Mouse (Mus musculus): Measurements from ENCODE around the gene Large2.

DNA sequence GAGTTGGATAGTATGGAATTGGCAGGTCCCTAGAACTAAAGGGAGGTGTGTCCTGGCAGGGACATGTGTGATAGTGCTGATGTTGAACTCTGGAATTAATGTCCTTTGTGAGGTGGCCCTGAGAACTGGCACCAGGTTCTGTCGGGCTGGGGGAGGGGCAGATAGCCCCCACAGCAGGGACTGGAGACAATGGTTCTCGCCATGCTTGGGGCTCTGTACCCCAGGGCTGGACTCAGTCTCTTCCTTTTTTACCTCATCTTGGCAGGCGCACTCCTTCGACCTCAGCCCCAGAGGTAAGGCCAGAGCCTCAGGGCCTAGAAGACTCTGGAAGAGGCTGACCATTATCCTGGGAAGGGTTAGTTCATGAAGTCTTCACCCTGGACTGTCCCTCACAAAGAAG is 8.1 kb upstream of the Large2 start:
- TF ChIP-seq CTCF (IDR thresholded peaks at IDR 0.05; ENCODE audit: low read depth) = no peak
- no peak for TF ChIP-seq EP300 (IDR thresholded peaks at IDR 0.05; ENCODE audit: low read depth)

Data from heart, postnatal 0 days (tissue).